Mouse (Mus musculus): ENCODE data around the gene Trim40. TPM values are rescaled to one million over a fixed set of nuclear protein-coding genes. Genes with fewer than 3 reads are reported as not detected.

Gene Trim40
- polyA plus RNA-seq, 1 experiment: 0.71 TPM

DNA sequence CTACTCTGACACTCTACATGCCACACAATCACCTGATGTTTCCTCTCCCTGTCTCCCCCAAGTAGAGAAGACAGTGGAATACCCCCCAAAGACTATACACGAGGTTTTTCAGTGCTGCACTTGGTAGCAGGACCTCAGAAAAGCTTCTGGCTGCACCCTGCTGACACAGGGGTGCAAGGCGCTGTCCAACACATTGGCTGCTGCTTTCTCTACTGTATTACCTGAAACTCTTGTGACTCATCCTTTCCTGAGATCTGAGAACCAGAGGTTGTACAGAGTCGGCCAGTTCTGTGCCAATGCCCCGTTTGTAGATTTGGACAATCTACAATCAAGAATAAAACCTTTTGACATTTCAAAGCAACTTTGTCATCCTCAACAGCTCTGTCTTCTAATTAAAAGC lies 19.9 kb upstream of the Trim40 start:
- TF ChIP-seq CTCF (IDR thresholded peaks at IDR 0.05; ENCODE audit: borderline replicate concordance, control insufficient read depth, extremely low read depth, insufficient read depth, low read length, poor library complexity) (no peak), POLR2A (IDR thresholded peaks at IDR 0.05; ENCODE audit: control insufficient read depth, extremely low read depth, insufficient read depth, low read length, poor library complexity) (no peak)
- H3K36me3 ChIP-seq (ENCODE audit: control insufficient read depth, insufficient read depth, low read length): no peaks in the 10 kb centered on the region
- WGBS: 57% methylated on average over 4 of the region's 4 CpGs

DNA sequence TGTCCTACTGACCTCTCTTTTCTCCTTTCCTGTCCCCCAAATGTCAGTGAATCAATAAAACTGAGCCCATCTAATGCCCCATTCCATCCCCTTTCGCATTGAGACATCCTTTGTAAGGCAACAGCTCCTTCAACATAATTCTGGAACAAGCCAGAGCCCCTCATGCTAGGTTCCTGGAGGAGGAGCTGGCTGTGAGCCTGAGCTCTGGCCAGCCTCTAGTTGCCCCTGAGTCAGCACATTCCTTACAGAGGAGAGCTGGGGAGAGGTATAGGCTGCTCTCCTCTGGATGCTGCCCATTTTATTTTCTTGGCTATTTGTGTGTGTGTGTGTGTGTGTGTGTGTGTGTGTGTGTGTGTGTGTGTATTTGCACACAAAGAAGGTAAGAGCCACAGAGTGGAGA lies 18.3 kb upstream of the Trim40 start:
- 73% methylated on average over 1 of the region's 1 CpGs for WGBS
- H3K27ac ChIP-seq (ENCODE audit: control insufficient read depth, insufficient read depth, low read length): no peak overlapping the region
- no peaks in the 10 kb centered on the region for H3K4me1 ChIP-seq (replicated peaks; ENCODE audit: control insufficient read depth, insufficient read depth, low read length)
- H3K4me3 ChIP-seq (ENCODE audit: control insufficient read depth, insufficient read depth, low read length): no peak overlapping the region
- H3K27me3 ChIP-seq (ENCODE audit: control insufficient read depth, insufficient read depth, low read length): no peaks in the 10 kb centered on the region
- no peaks in the 10 kb centered on the region for H3K36me3 ChIP-seq (ENCODE audit: control insufficient read depth, insufficient read depth, low read length)
- no peak for DNase-seq
- TF ChIP-seq POLR2A (IDR thresholded peaks at IDR 0.05; ENCODE audit: control insufficient read depth, extremely low read depth, insufficient read depth, low read length, poor library complexity): no peak
- TF ChIP-seq CTCF (IDR thresholded peaks at IDR 0.05; ENCODE audit: borderline replicate concordance, control insufficient read depth, extremely low read depth, insufficient read depth, low read length, poor library complexity): no peak

More for the DNA sequence above, 19.9 kb upstream of the Trim40 start:
- Histone ChIP-seq H3K27ac (ENCODE audit: control insufficient read depth, insufficient read depth, low read length) (no peak overlapping the region), H3K27me3 (ENCODE audit: control insufficient read depth, insufficient read depth, low read length) (no peaks in the 10 kb centered on the region), H3K4me1 (replicated peaks; ENCODE audit: control insufficient read depth, insufficient read depth, low read length) (no peaks in the 10 kb centered on the region), H3K4me3 (ENCODE audit: control insufficient read depth, insufficient read depth, low read length) (no peak overlapping the region)
- no peak for DNase-seq

DNA sequence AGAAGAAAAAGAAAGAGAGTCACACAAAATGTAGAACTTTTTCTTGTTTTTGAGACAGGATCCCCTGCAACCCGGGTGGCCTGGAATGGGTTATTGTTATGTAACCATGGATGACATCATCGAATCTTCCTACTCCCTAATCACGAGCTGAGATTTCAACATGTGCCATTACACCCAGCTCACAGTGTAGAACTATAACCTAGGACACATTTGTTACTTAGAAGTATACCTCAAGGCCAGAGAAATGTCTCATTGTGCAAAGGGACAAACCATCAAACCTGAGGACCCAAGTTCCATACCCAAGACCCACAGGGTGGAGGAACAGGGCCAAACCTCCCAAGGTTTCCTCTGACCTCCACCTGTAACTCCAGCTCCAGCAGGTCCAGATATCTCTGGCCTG lies 13.7 kb upstream of the Trim40 start:
- H3K4me3 ChIP-seq (ENCODE audit: control insufficient read depth, insufficient read depth, low read length): no peak overlapping the region
- no peaks in the 10 kb centered on the region for H3K27me3 ChIP-seq (ENCODE audit: control insufficient read depth, insufficient read depth, low read length)
- DNase-seq: no peak
- no peaks in the 10 kb centered on the region for H3K36me3 ChIP-seq (ENCODE audit: control insufficient read depth, insufficient read depth, low read length)
- H3K27ac ChIP-seq (ENCODE audit: control insufficient read depth, insufficient read depth, low read length): no peak overlapping the region
- H3K4me1 ChIP-seq (replicated peaks; ENCODE audit: control insufficient read depth, insufficient read depth, low read length): no peaks in the 10 kb centered on the region
- TF ChIP-seq CTCF (IDR thresholded peaks at IDR 0.05; ENCODE audit: borderline replicate concordance, control insufficient read depth, extremely low read depth, insufficient read depth, low read length, poor library complexity): no peak
- TF ChIP-seq POLR2A (IDR thresholded peaks at IDR 0.05; ENCODE audit: control insufficient read depth, extremely low read depth, insufficient read depth, low read length, poor library complexity): no peak
- 73% methylated on average over 3 of the region's 3 CpGs for WGBS

DNA sequence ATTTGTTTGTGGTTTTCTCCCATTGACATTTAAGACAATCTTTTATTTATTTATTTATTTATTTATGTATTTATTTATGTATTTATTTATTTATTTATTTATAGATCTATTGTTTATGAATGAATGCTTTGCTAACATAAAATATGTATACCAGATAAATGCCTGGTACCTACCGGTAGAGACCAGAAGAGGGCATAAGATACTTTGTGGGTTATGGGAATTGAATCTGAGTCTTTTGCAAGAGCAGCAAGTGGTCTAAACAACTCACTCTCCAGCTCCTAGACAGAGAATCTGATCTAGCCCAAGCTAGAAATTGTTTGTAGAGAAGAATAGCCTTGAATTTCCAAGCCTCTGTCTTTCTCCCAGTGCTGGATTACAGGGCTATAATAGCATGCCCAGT lies 10.8 kb upstream of the Trim40 start:
- peak; percentile 11 for DNase-seq
- TF ChIP-seq POLR2A (IDR thresholded peaks at IDR 0.05; ENCODE audit: control insufficient read depth, extremely low read depth, insufficient read depth, low read length, poor library complexity): no peak
- Histone ChIP-seq H3K27me3 (ENCODE audit: control insufficient read depth, insufficient read depth, low read length) (no peaks in the 10 kb centered on the region), H3K4me1 (replicated peaks; ENCODE audit: control insufficient read depth, insufficient read depth, low read length) (no peaks in the 10 kb centered on the region), H3K4me3 (ENCODE audit: control insufficient read depth, insufficient read depth, low read length) (no peak overlapping the region), H3K27ac (ENCODE audit: control insufficient read depth, insufficient read depth, low read length) (no peak overlapping the region), H3K36me3 (ENCODE audit: control insufficient read depth, insufficient read depth, low read length) (no peaks in the 10 kb centered on the region)
- 35% methylated on average over 1 of the region's 1 CpGs for WGBS

DNA sequence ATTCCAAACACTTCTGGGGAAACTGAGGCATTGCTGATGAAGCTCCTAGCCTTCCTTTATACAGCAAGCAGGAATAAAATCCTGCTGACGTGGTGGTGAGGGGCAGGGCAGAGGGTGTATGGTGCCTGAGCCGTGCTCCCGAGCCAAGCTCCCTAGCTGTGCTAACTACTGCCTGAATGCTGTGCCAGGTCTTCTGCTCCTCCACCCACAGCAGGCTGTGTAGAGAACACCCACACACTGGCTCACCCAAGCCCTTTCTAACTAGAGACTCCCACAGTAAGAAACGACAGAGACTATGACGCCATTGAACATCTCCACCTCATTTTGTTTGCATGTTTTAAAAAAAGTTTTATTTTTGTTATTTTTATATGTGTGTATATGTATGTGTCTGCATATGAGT lies 10.1 kb upstream of the Trim40 start:
- TF ChIP-seq POLR2A (IDR thresholded peaks at IDR 0.05; ENCODE audit: control insufficient read depth, extremely low read depth, insufficient read depth, low read length, poor library complexity) (no peak), CTCF (IDR thresholded peaks at IDR 0.05; ENCODE audit: borderline replicate concordance, control insufficient read depth, extremely low read depth, insufficient read depth, low read length, poor library complexity) (no peak)
- Histone ChIP-seq H3K36me3 (ENCODE audit: control insufficient read depth, insufficient read depth, low read length) (no peaks in the 10 kb centered on the region), H3K27me3 (ENCODE audit: control insufficient read depth, insufficient read depth, low read length) (no peaks in the 10 kb centered on the region), H3K27ac (ENCODE audit: control insufficient read depth, insufficient read depth, low read length) (no peak overlapping the region), H3K4me3 (ENCODE audit: control insufficient read depth, insufficient read depth, low read length) (no peak overlapping the region), H3K4me1 (replicated peaks; ENCODE audit: control insufficient read depth, insufficient read depth, low read length) (no peaks in the 10 kb centered on the region)
- no peak for DNase-seq
- WGBS: 92% methylated on average over 5 of the region's 5 CpGs

DNA sequence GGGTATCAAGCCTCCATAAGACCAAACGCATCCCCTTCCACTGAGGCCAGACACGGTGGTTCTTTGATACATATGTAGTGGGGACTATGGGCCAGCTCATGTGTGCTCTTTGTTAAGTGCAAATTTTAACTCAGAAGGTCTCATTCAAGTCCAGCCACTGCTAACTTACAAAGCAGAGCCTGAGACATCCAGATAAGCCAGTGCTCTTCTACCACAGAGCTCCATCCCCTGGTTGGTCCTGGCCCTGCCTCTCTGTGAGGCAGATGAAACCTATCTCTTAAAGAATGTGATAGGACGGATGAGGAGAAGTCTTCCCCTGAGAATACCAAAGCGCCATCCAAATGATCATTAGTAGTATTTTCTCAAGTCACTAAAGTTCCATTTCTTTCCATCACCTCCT lies 9.5 kb upstream of the Trim40 start:
- TF ChIP-seq POLR2A (IDR thresholded peaks at IDR 0.05; ENCODE audit: control insufficient read depth, extremely low read depth, insufficient read depth, low read length, poor library complexity) (no peak), CTCF (IDR thresholded peaks at IDR 0.05; ENCODE audit: borderline replicate concordance, control insufficient read depth, extremely low read depth, insufficient read depth, low read length, poor library complexity) (no peak)
- Histone ChIP-seq H3K27me3 (ENCODE audit: control insufficient read depth, insufficient read depth, low read length) (no peaks in the 10 kb centered on the region), H3K4me3 (ENCODE audit: control insufficient read depth, insufficient read depth, low read length) (no peak overlapping the region), H3K4me1 (replicated peaks; ENCODE audit: control insufficient read depth, insufficient read depth, low read length) (no peaks in the 10 kb centered on the region), H3K36me3 (ENCODE audit: control insufficient read depth, insufficient read depth, low read length) (no peaks in the 10 kb centered on the region), H3K27ac (ENCODE audit: control insufficient read depth, insufficient read depth, low read length) (no peak overlapping the region)
- 94% methylated on average over 4 of the region's 4 CpGs for WGBS
- DNase-seq: no peak

DNA sequence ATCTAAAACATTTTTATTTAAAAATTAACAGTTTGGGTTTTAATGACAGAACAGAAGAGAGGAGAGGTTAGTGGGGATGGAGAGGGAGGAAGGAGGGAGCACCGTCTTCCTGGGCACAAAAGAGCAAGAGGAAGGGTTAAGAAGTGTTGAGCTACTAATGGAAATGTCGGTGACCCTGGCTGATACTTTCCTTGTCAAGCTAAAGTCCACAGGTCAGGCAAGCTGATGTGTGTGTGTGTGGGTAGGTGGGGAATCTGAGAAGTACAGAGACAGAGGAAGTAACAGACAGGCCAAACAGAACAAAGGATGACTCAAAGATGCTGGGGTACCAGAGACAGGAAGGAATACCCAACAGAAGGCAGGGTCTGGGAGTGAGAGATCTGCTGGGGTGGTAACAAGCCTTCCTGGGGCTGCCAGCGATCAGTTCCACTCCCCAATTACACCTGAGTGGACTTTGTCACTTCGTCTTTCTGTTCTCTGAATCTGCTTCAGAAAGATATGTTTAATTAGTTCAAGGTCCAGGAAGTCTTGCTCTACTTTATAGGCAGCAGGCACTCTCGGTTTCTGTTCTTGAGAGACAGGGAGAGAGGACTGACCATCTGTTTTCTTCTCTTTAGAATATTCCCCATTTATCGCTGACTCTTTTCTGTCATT lies 7.8 kb upstream of the Trim40 start, which contains the start of gene Trim31:
Trim31 (plus strand) TSS at position 567 of the 654 bp plus-strand sequence.
- H3K27ac ChIP-seq (ENCODE audit: control insufficient read depth, insufficient read depth, low read length): no peak within 1 kb of the TSS
- WGBS: 82% methylated on average over 6 of the region's 6 CpGs
- no peaks in the 10 kb centered on the region for H3K27me3 ChIP-seq (ENCODE audit: control insufficient read depth, insufficient read depth, low read length)
- H3K36me3 ChIP-seq (ENCODE audit: control insufficient read depth, insufficient read depth, low read length): no peaks in the 10 kb centered on the region
- H3K4me3 ChIP-seq (ENCODE audit: control insufficient read depth, insufficient read depth, low read length): no peak within 1 kb of the TSS
- no peak for DNase-seq
- no peak for TF ChIP-seq POLR2A (IDR thresholded peaks at IDR 0.05; ENCODE audit: control insufficient read depth, extremely low read depth, insufficient read depth, low read length, poor library complexity)
- no peak for TF ChIP-seq CTCF (IDR thresholded peaks at IDR 0.05; ENCODE audit: borderline replicate concordance, control insufficient read depth, extremely low read depth, insufficient read depth, low read length, poor library complexity)
- no peaks in the 10 kb centered on the region for H3K4me1 ChIP-seq (replicated peaks; ENCODE audit: control insufficient read depth, insufficient read depth, low read length)

Measured in thymus, adult 2 months (tissue).